Mouse (Mus musculus): Measurements from ENCODE around the gene Kl.

DNA sequence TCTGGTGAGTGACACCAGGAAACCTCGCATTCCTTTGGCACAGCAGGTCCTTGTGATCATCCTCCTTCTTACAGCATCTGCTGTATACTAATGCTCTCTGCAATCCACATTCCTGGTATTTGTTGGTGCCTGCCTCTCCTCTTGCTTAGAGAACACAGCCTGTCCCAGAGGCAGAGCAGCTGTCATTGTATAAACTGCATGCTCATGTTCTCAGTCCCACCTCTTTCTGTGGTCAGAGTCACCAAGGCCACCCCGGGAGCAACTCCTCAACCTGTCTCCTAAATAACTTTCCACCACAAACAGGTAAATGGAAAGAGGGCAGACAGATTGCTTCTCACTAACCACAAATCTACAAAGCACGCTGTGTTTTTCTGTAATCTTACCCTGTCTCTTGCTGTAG lies 18.1 kb downstream of the Kl start:
- no peak for TF ChIP-seq POLR2A (IDR thresholded peaks at IDR 0.05; ENCODE audit: low read depth, low read length)
- no peak for TF ChIP-seq CTCF (conservative IDR thresholded peaks at IDR 0.05; ENCODE audit: insufficient read depth, insufficient read length, low read depth, low read length)

Data from kidney, adult 2 months (tissue).